Mouse (Mus musculus): ENCODE results near the gene Mtus2. TPM values are rescaled to one million over a fixed set of nuclear protein-coding genes. Genes with fewer than 3 reads are reported as not detected.
A peak's percentile ranks its signal among the peaks of the same experiment; 100 is the strongest.

The Mtus2 gene
- polyA plus RNA-seq, 1 experiment from 2014 or later, result 6.9 TPM

- Histone ChIP-seq H3K27me3 (no peaks in the 10 kb centered on the region), H3K4me3 (replicated peaks) (no peak overlapping the region), H3K36me3 (no peaks in the 10 kb centered on the region), H3K4me1 (replicated peaks) (peaks cover 27% of the 10 kb centered on the region), H3K9ac (replicated peaks) (no peak overlapping the region), H3K4me2 (no peak overlapping the region), H3K9me3 (no peaks in the 10 kb centered on the region), H3K27ac (no peak overlapping the region)
- 47% methylated on average over 15 of the region's 15 CpGs for WGBS
- peak; percentile 53; the same call in 1 of the 2 replicates for ATAC-seq (ENCODE audit: insufficient number of reproducible peaks, insufficient read depth, low FRiP score, low TSS enrichment, low read depth)
Measured at GRCm38 (mm10) chr5:148349327-148350011, 392.3 kb downstream of the Mtus2 start.

GRCm38 (mm10) chr5:148353429-148353828, 396.3 kb downstream of the Mtus2 start:
- peaks cover 28% of the 10 kb centered on the region for H3K4me1 ChIP-seq (replicated peaks)
- H3K4me3 ChIP-seq (replicated peaks), result no peak overlapping the region
- no peaks in the 10 kb centered on the region for H3K9me3 ChIP-seq
- H3K27ac ChIP-seq, result 0 out of 2 replicates have a peak overlapping the region, but pooled peaks have one; percentile 29
- H3K27me3 ChIP-seq, result no peaks in the 10 kb centered on the region
- H3K36me3 ChIP-seq, result no peaks in the 10 kb centered on the region
- 71% methylated on average over 16 of the region's 16 CpGs for WGBS
- no peak for ATAC-seq (ENCODE audit: insufficient number of reproducible peaks, insufficient read depth, low FRiP score, low TSS enrichment, low read depth)
- H3K4me2 ChIP-seq, result no peak overlapping the region
- H3K9ac ChIP-seq (replicated peaks), result no peak overlapping the region

- Histone ChIP-seq H3K9ac (replicated peaks) (no peak overlapping the region), H3K27me3 (no peaks in the 10 kb centered on the region), H3K4me2 (no peak overlapping the region), H3K4me3 (replicated peaks) (no peak overlapping the region), H3K27ac (no peak overlapping the region), H3K36me3 (no peaks in the 10 kb centered on the region), H3K4me1 (replicated peaks) (peaks cover 24% of the 10 kb centered on the region), H3K9me3 (no peaks in the 10 kb centered on the region)
- no peak for ATAC-seq (ENCODE audit: insufficient number of reproducible peaks, insufficient read depth, low FRiP score, low TSS enrichment, low read depth)
- 42% methylated on average over 8 of the region's 8 CpGs for WGBS
Measured at GRCm38 (mm10) chr5:148354536-148354935, 397.4 kb downstream of the Mtus2 start.

- no peak overlapping the region for H3K27ac ChIP-seq
- ATAC-seq (ENCODE audit: insufficient number of reproducible peaks, insufficient read depth, low FRiP score, low TSS enrichment, low read depth), result no peak
- H3K36me3 ChIP-seq, result no peaks in the 10 kb centered on the region
- H3K9me3 ChIP-seq, result no peaks in the 10 kb centered on the region
- H3K27me3 ChIP-seq, result no peaks in the 10 kb centered on the region
- peaks cover 17% of the 10 kb centered on the region for H3K4me1 ChIP-seq (replicated peaks)
- 84% methylated on average over 3 of the region's 3 CpGs for WGBS
- no peak overlapping the region for H3K9ac ChIP-seq (replicated peaks)
- no peak overlapping the region for H3K4me2 ChIP-seq
- no peak overlapping the region for H3K4me3 ChIP-seq (replicated peaks)
Measured at GRCm38 (mm10) chr5:148355822-148356221, 398.7 kb downstream of the Mtus2 start.

GRCm38 (mm10) chr5:148357168-148357567, 400.0 kb downstream of the Mtus2 start:
- no peak overlapping the region for H3K4me3 ChIP-seq (replicated peaks)
- WGBS, result 95% methylated on average over 6 of the region's 6 CpGs
- ATAC-seq (ENCODE audit: insufficient number of reproducible peaks, insufficient read depth, low FRiP score, low TSS enrichment, low read depth), result no peak
- no peaks in the 10 kb centered on the region for H3K36me3 ChIP-seq
- no peak overlapping the region for H3K4me2 ChIP-seq
- H3K27me3 ChIP-seq, result no peaks in the 10 kb centered on the region
- no peak overlapping the region for H3K27ac ChIP-seq
- H3K9me3 ChIP-seq, result no peaks in the 10 kb centered on the region
- no peak overlapping the region for H3K9ac ChIP-seq (replicated peaks)
- H3K4me1 ChIP-seq (replicated peaks), result peaks cover 28% of the 10 kb centered on the region

GRCm38 (mm10) chr5:148359131-148359530, 402.0 kb downstream of the Mtus2 start:
- no peak for ATAC-seq (ENCODE audit: insufficient number of reproducible peaks, insufficient read depth, low FRiP score, low TSS enrichment, low read depth)
- H3K4me3 ChIP-seq (replicated peaks), result no peak overlapping the region
- H3K9me3 ChIP-seq, result no peaks in the 10 kb centered on the region
- WGBS, result 91% methylated on average over 11 of the region's 11 CpGs
- H3K4me1 ChIP-seq (replicated peaks), result peaks cover 27% of the 10 kb centered on the region
- H3K27ac ChIP-seq, result no peak overlapping the region
- no peak overlapping the region for H3K9ac ChIP-seq (replicated peaks)
- H3K27me3 ChIP-seq, result no peaks in the 10 kb centered on the region
- no peaks in the 10 kb centered on the region for H3K36me3 ChIP-seq
- H3K4me2 ChIP-seq, result no peak overlapping the region

GRCm38 (mm10) chr5:148360922-148361758, 404.0 kb downstream of the Mtus2 start:
- ATAC-seq (ENCODE audit: insufficient number of reproducible peaks, insufficient read depth, low FRiP score, low TSS enrichment, low read depth), result no peak
- Histone ChIP-seq H3K9me3 (no peaks in the 10 kb centered on the region), H3K27ac (no peak overlapping the region), H3K9ac (replicated peaks) (no peak overlapping the region), H3K36me3 (no peaks in the 10 kb centered on the region), H3K4me3 (replicated peaks) (no peak overlapping the region), H3K4me1 (replicated peaks) (peaks cover 21% of the 10 kb centered on the region), H3K27me3 (no peaks in the 10 kb centered on the region), H3K4me2 (no peak overlapping the region)
- 66% methylated on average over 16 of the region's 16 CpGs for WGBS

- Histone ChIP-seq H3K9ac (replicated peaks) (no peak overlapping the region), H3K4me3 (replicated peaks) (no peak overlapping the region), H3K9me3 (no peaks in the 10 kb centered on the region), H3K4me1 (replicated peaks) (peaks cover 25% of the 10 kb centered on the region), H3K4me2 (no peak overlapping the region), H3K27ac (no peak overlapping the region), H3K36me3 (no peaks in the 10 kb centered on the region), H3K27me3 (no peaks in the 10 kb centered on the region)
- WGBS, result 40% methylated on average over 3 of the region's 3 CpGs
- ATAC-seq (ENCODE audit: insufficient number of reproducible peaks, insufficient read depth, low FRiP score, low TSS enrichment, low read depth), result no peak
Measured at GRCm38 (mm10) chr5:148361759-148362010, 404.6 kb downstream of the Mtus2 start.

- Histone ChIP-seq H3K27me3 (no peaks in the 10 kb centered on the region), H3K9ac (replicated peaks) (no peak overlapping the region), H3K4me3 (replicated peaks) (no peak overlapping the region), H3K27ac (no peak overlapping the region), H3K4me1 (replicated peaks) (peaks cover 27% of the 10 kb centered on the region), H3K4me2 (no peak overlapping the region), H3K36me3 (no peaks in the 10 kb centered on the region), H3K9me3 (no peaks in the 10 kb centered on the region)
- WGBS, result 99% methylated on average over 7 of the region's 7 CpGs
- ATAC-seq (ENCODE audit: insufficient number of reproducible peaks, insufficient read depth, low FRiP score, low TSS enrichment, low read depth), result no peak
Measured at GRCm38 (mm10) chr5:148362296-148362695, 405.2 kb downstream of the Mtus2 start.

GRCm38 (mm10) chr5:148363441-148364113, 406.5 kb downstream of the Mtus2 start:
- Histone ChIP-seq H3K4me3 (replicated peaks) (no peak overlapping the region), H3K27me3 (no peaks in the 10 kb centered on the region), H3K4me1 (replicated peaks) (peaks cover 27% of the 10 kb centered on the region), H3K36me3 (no peaks in the 10 kb centered on the region), H3K27ac (no peak overlapping the region), H3K9ac (replicated peaks) (no peak overlapping the region), H3K4me2 (no peak overlapping the region), H3K9me3 (no peaks in the 10 kb centered on the region)
- no peak for ATAC-seq (ENCODE audit: insufficient number of reproducible peaks, insufficient read depth, low FRiP score, low TSS enrichment, low read depth)
- 78% methylated on average over 22 of the region's 22 CpGs for WGBS

Data from limb, embryonic 12.5 days (tissue).